Mouse (Mus musculus) G1E (cell line): ENCODE measurements around the gene Eng.

ENCODE experiments used
- CTCF ChIP-seq: IDR thresholded peaks from 2 replicates; pipeline ENCODE4 v1.5.1; 2012; ENCODE audit warnings: low read depth, low read length, inconsistent platforms, mixed read lengths
- GATA1 ChIP-seq: IDR thresholded peaks from 2 replicates; pipeline ENCODE4 v1.6.1; 2012; ENCODE audit warnings: borderline replicate concordance, low read length, inconsistent platforms, mixed read lengths
- GATA2 ChIP-seq: IDR thresholded peaks from 2 replicates; pipeline ENCODE4 v1.6.1; 2012; ENCODE audit warnings: low read depth, low read length, inconsistent platforms, borderline replicate concordance
- POLR2AphosphoS5 ChIP-seq: IDR thresholded peaks from 2 replicates; pipeline ENCODE4 v1.6.1; 2012; ENCODE audit warnings: low read depth, low read length, inconsistent platforms; ENCODE audit not compliant: insufficient replicate concordance

- TF ChIP-seq CTCF (no peak), POLR2AphosphoS5 (no peak), GATA2 (no peak), GATA1 (no peak)
Observed at GRCm38 (mm10) chr2:32645647-32646046, 748 bp upstream of the Eng start.
